In the genomic region with DNA sequence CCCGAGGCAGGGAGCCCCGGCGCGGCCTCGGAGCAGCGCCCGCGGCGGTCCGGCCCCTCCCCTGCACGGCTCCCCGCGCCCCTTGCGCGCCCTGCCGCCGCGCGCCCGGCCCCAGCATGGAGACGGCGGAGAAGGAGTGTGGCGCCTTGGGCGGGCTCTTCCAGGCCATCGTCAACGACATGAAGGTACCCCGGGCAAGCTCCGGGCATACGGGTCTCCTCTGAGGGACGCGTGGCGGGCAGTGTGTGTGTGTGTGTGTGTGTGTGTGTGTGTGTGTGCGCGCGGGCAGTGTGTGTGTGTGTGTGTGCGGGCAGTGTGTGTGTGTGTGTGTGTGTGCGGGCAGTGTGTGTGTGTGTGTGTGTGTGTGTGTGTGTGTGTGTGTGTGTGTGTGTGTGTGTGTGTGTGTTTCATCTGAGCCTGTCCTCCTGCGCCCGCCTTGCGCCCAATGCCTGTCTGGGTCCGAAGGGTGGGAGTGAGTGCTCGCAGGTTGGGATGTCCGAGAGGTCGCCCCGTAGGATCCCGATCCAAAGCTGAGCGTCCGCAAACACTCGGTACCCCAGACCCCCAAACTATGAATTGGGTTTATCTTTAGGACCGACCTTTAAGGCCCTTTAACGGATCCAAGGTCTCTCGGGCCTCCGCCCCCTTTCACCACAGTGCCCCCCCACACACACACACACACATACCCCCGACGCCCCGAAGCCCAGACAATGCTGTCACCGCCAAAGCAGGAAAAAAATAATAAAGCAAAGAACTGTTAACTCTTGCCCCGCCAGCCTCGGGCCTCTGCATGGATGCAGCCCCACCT, we compare ENCODE assay signal across 8 mouse cellular contexts. TPM values are rescaled to one million over a fixed set of nuclear protein-coding genes. Genes with fewer than 3 reads are reported as not detected.
A peak's percentile ranks its signal among the peaks of the same experiment; 100 is the strongest.
DNase-seq lines count a peak whose midpoint lies in the region; ATAC-seq lines count a peak whose summit lies in the region.

No protein-coding gene starts in this region.

- peaks cover 43% of the 10 kb centered on the region for H3K4me1 ChIP-seq in liver, embryonic 12.5 days
- H3K4me1 ChIP-seq in neural tube, embryonic 15.5 days = peaks cover 83% of the 10 kb centered on the region

- peak overlapping the region; percentile 64 for H3K9ac ChIP-seq in liver, embryonic 12.5 days
- H3K9ac ChIP-seq in neural tube, embryonic 15.5 days (replicated peaks) = peak overlapping the region; percentile 100

- 2% methylated on average over 48 of the region's 59 CpGs for WGBS in liver, embryonic 12.5 days (ENCODE audit: insufficient replicate concordance)
- 2% methylated on average over 43 of the region's 59 CpGs for WGBS in neural tube, embryonic 15.5 days

- H3K4me3 ChIP-seq in liver, embryonic 12.5 days = peak overlapping the region; percentile 61
- peak overlapping the region; percentile 80 for H3K4me3 ChIP-seq in neural tube, embryonic 15.5 days (replicated peaks)

- peaks cover 53% of the 10 kb centered on the region for H3K27me3 ChIP-seq in liver, embryonic 12.5 days (replicated peaks)
- H3K27me3 ChIP-seq in neural tube, embryonic 15.5 days (replicated peaks) = no peaks in the 10 kb centered on the region

- H3K4me2 ChIP-seq in liver, embryonic 12.5 days = peak overlapping the region; percentile 72
- peak overlapping the region; percentile 81 for H3K4me2 ChIP-seq in neural tube, embryonic 15.5 days

- peak; percentile 31 for DNase-seq in adrenal gland, adult 2 months
- DNase-seq in adrenal gland, adult 8-10 months = no peak
- DNase-seq in CD4-positive, CD25-positive, alpha-beta regulatory T cell, adult 2 months (ENCODE audit: low read depth, low spot score) = peak; percentile 29
- DNase-seq in embryo, embryonic 10.5 days (ENCODE audit: low spot score) = peak; percentile 35
- DNase-seq in heart, postnatal 4 days = peak; percentile 64
- DNase-seq in layer of hippocampus, adult 11-12 months (ENCODE audit: low spot score) = no peak

- no peaks in the 10 kb centered on the region for H3K9me3 ChIP-seq in liver, embryonic 12.5 days (replicated peaks)
- no peaks in the 10 kb centered on the region for H3K9me3 ChIP-seq in neural tube, embryonic 15.5 days (replicated peaks)

- peak overlapping the region; percentile 57 for H3K27ac ChIP-seq in liver, embryonic 12.5 days
- H3K27ac ChIP-seq in neural tube, embryonic 15.5 days (replicated peaks) = peak overlapping the region; percentile 94

- peak; percentile 39 for ATAC-seq in liver, embryonic 12.5 days
- ATAC-seq in neural tube, embryonic 15.5 days (ENCODE audit: low FRiP score) = peak; percentile 54

- no peaks in the 10 kb centered on the region for H3K36me3 ChIP-seq in liver, embryonic 12.5 days
- no peaks in the 10 kb centered on the region; the same call in 1 of the 2 replicates for H3K36me3 ChIP-seq in neural tube, embryonic 15.5 days

RNA-seq across cellular contexts. Expression of a gene that starts 0.5 kb away (rescaled TPM):
- total RNA-seq in adrenal gland, adult 2 months (2021) = 10 to 100 TPM; 20.2 to 20.6 TPM
- 64.0 and 71.3 TPM in 2 replicates for polyA plus RNA-seq in adrenal gland, adult 2 months (2012; rRNA removed)
- total RNA-seq in adrenal gland, adult 8-10 months (2022) = 10 to 100 TPM; 19.5 to 28.8 (median 25.1) TPM
- 10 to 100 TPM; 50.6 to 61.0 TPM for total RNA-seq in heart, postnatal 4 days (2021)
- polyA plus RNA-seq in liver, embryonic 12.5 days (2016; fragmentation: Nextera tagmentation; extraction: Ambion mirVana) = 3.7 and 3.9 TPM in 2 replicates
- 21.2 and 31.8 TPM in 2 replicates for polyA plus RNA-seq in neural tube, embryonic 15.5 days (2015; fragmentation: Nextera tagmentation; extraction: Ambion mirVana)

Comparison
In these comparisons a context has a peak if more than half of its experiments do, and no peak if none do; other contexts are left out.
1. DNase-seq: peak in adrenal gland, adult 2 months (single experiment), CD4-positive, CD25-positive, alpha-beta regulatory T cell, adult 2 months (single experiment), embryo, embryonic 10.5 days (single experiment) and heart, postnatal 4 days (single experiment); none in adrenal gland, adult 8-10 months (single experiment) and layer of hippocampus, adult 11-12 months (single experiment).